Mouse (Mus musculus): Measurements from ENCODE around the gene Kti12. TPM values are rescaled to one million over a fixed set of nuclear protein-coding genes. Genes with fewer than 3 reads are reported as not detected.
A peak's percentile ranks its signal among the peaks of the same experiment; 100 is the strongest.

Kti12 gene
- polyA plus RNA-seq, 1 experiment from 2014 or later, result 70.8 TPM

GRCm38 (mm10) chr4:108834971-108835311 is 12.6 kb upstream of the Kti12 start:
- Histone ChIP-seq H3K4me1 (peaks cover 22% of the 10 kb centered on the region), H3K4me3 (peak overlapping the region; percentile 97), H3K36me3 (peaks cover 10% of the 10 kb centered on the region), H3K9me3 (replicated peaks) (no peaks in the 10 kb centered on the region), H3K27ac (peak overlapping the region; percentile 100), H3K27me3 (ENCODE audit: low read depth, poor library complexity, severe bottlenecking) (no peaks in the 10 kb centered on the region)
- DNase-seq (ENCODE audit: low spot score), result peak; percentile 41
- under 1% methylated on average over 15 of the region's 15 CpGs for WGBS

GRCm38 (mm10) chr4:108835496-108835895 is 12.1 kb upstream of the Kti12 start:
- WGBS, result 63% methylated on average over 3 of the region's 3 CpGs
- H3K27ac ChIP-seq, result peak overlapping the region; percentile 100
- H3K4me1 ChIP-seq, result peaks cover 22% of the 10 kb centered on the region
- H3K4me3 ChIP-seq, result peak overlapping the region; percentile 97
- peaks cover 10% of the 10 kb centered on the region for H3K36me3 ChIP-seq
- no peaks in the 10 kb centered on the region for H3K27me3 ChIP-seq (ENCODE audit: low read depth, poor library complexity, severe bottlenecking)
- H3K9me3 ChIP-seq (replicated peaks), result no peaks in the 10 kb centered on the region
- no peak for DNase-seq (ENCODE audit: low spot score)

- Histone ChIP-seq H3K36me3 (peaks cover 22% of the 10 kb centered on the region), H3K4me1 (peaks cover 13% of the 10 kb centered on the region; the same call in 1 of the 2 replicates), H3K27ac (no peak overlapping the region), H3K4me3 (no peak overlapping the region), H3K9me3 (replicated peaks) (no peaks in the 10 kb centered on the region), H3K27me3 (ENCODE audit: low read depth, poor library complexity, severe bottlenecking) (no peaks in the 10 kb centered on the region)
- 93% methylated on average over 4 of the region's 4 CpGs for WGBS
- DNase-seq (ENCODE audit: low spot score), result no peak
Observed at GRCm38 (mm10) chr4:108838031-108838430, 9.6 kb upstream of the Kti12 start.

GRCm38 (mm10) chr4:108841920-108842578 is 5.5 kb upstream of the Kti12 start:
- Histone ChIP-seq H3K36me3 (peaks cover 22% of the 10 kb centered on the region), H3K9me3 (replicated peaks) (no peaks in the 10 kb centered on the region), H3K4me3 (no peak overlapping the region), H3K4me1 (no peaks in the 10 kb centered on the region), H3K27ac (no peak overlapping the region), H3K27me3 (ENCODE audit: low read depth, poor library complexity, severe bottlenecking) (no peaks in the 10 kb centered on the region)
- DNase-seq (ENCODE audit: low spot score), result no peak
- WGBS, result 91% methylated on average over 7 of the region's 7 CpGs

GRCm38 (mm10) chr4:108843336-108843735 is 4.2 kb upstream of the Kti12 start:
- Histone ChIP-seq H3K4me3 (no peak overlapping the region), H3K27ac (no peak overlapping the region), H3K4me1 (peaks cover 3% of the 10 kb centered on the region), H3K27me3 (ENCODE audit: low read depth, poor library complexity, severe bottlenecking) (no peaks in the 10 kb centered on the region), H3K36me3 (peaks cover 22% of the 10 kb centered on the region), H3K9me3 (replicated peaks) (no peaks in the 10 kb centered on the region)
- no peak for DNase-seq (ENCODE audit: low spot score)

GRCm38 (mm10) chr4:108845824-108846569 is 1.6 kb upstream of the Kti12 start:
- 87% methylated on average over 5 of the region's 5 CpGs for WGBS
- peaks cover 15% of the 10 kb centered on the region for H3K4me1 ChIP-seq

GRCm38 (mm10) chr4:108848505-108848848 is 892 bp downstream of the Kti12 start, which contains the start of gene A730015C16Rik:
A730015C16Rik (minus strand) TSS chr4:108848619.
- H3K36me3 ChIP-seq, result peaks cover 33% of the 10 kb centered on the region
- H3K4me1 ChIP-seq, result peaks cover 15% of the 10 kb centered on the region
- DNase-seq (ENCODE audit: low spot score), result peak; percentile 43
- 9% methylated on average over 20 of the region's 20 CpGs for WGBS
- no peaks in the 10 kb centered on the region for H3K9me3 ChIP-seq (replicated peaks)
- peak within 1 kb of the TSS; percentile 90 for H3K27ac ChIP-seq
- no peaks in the 10 kb centered on the region for H3K27me3 ChIP-seq (ENCODE audit: low read depth, poor library complexity, severe bottlenecking)
- peak within 1 kb of the TSS; percentile 97 for H3K4me3 ChIP-seq

More at GRCm38 (mm10) chr4:108845824-108846569, 1.6 kb upstream of the Kti12 start:
- H3K9me3 ChIP-seq (replicated peaks), result no peaks in the 10 kb centered on the region
- no peak overlapping the region for H3K4me3 ChIP-seq
- peaks cover 32% of the 10 kb centered on the region for H3K36me3 ChIP-seq
- no peak overlapping the region for H3K27ac ChIP-seq
- H3K27me3 ChIP-seq (ENCODE audit: low read depth, poor library complexity, severe bottlenecking), result no peaks in the 10 kb centered on the region
- DNase-seq (ENCODE audit: low spot score), result no peak

- no peaks in the 10 kb centered on the region for H3K4me1 ChIP-seq
- H3K27ac ChIP-seq, result no peak overlapping the region
- no peaks in the 10 kb centered on the region for H3K27me3 ChIP-seq (ENCODE audit: low read depth, poor library complexity, severe bottlenecking)
- DNase-seq (ENCODE audit: low spot score), result no peak
- 88% methylated on average over 7 of the region's 7 CpGs for WGBS
- H3K36me3 ChIP-seq, result peaks cover 26% of the 10 kb centered on the region
- H3K4me3 ChIP-seq, result no peak overlapping the region
- no peaks in the 10 kb centered on the region for H3K9me3 ChIP-seq (replicated peaks)
Observed at GRCm38 (mm10) chr4:108866806-108867205, 19.2 kb downstream of the Kti12 start.

GRCm38 (mm10) chr4:108869730-108870374 is 22.3 kb downstream of the Kti12 start:
- no peak overlapping the region for H3K4me3 ChIP-seq
- no peak overlapping the region for H3K27ac ChIP-seq
- H3K36me3 ChIP-seq, result 0 out of 2 replicates have a peak, but pooled peaks cover 1% of the 10 kb centered on the region
- no peaks in the 10 kb centered on the region for H3K4me1 ChIP-seq
- peak; percentile 74 for DNase-seq (ENCODE audit: low spot score)
- no peaks in the 10 kb centered on the region for H3K27me3 ChIP-seq (ENCODE audit: low read depth, poor library complexity, severe bottlenecking)
- H3K9me3 ChIP-seq (replicated peaks), result no peaks in the 10 kb centered on the region
- 38% methylated on average over 10 of the region's 10 CpGs for WGBS

- 76% methylated on average over 5 of the region's 5 CpGs for WGBS
- peaks cover 15% of the 10 kb centered on the region; the same call in 1 of the 2 replicates for H3K27me3 ChIP-seq (ENCODE audit: low read depth, poor library complexity, severe bottlenecking)
- no peak overlapping the region for H3K27ac ChIP-seq
- H3K4me3 ChIP-seq, result no peak overlapping the region
- 0 out of 2 replicates have a peak, but pooled peaks cover 2% of the 10 kb centered on the region for H3K4me1 ChIP-seq
- H3K9me3 ChIP-seq (replicated peaks), result no peaks in the 10 kb centered on the region
- DNase-seq (ENCODE audit: low spot score), result no peak
- no peaks in the 10 kb centered on the region for H3K36me3 ChIP-seq
Observed at GRCm38 (mm10) chr4:108873746-108874145, 26.2 kb downstream of the Kti12 start.

GRCm38 (mm10) chr4:108877901-108878300 is 30.3 kb downstream of the Kti12 start:
- H3K4me1 ChIP-seq, result peaks cover 14% of the 10 kb centered on the region
- 81% methylated on average over 6 of the region's 6 CpGs for WGBS
- no peaks in the 10 kb centered on the region for H3K9me3 ChIP-seq (replicated peaks)
- no peak overlapping the region for H3K4me3 ChIP-seq
- H3K36me3 ChIP-seq, result no peaks in the 10 kb centered on the region
- no peak overlapping the region for H3K27ac ChIP-seq
- no peak for DNase-seq (ENCODE audit: low spot score)
- peaks cover 28% of the 10 kb centered on the region for H3K27me3 ChIP-seq (ENCODE audit: low read depth, poor library complexity, severe bottlenecking)

- no peaks in the 10 kb centered on the region for H3K9me3 ChIP-seq (replicated peaks)
- WGBS, result under 1% methylated on average over 46 of the region's 46 CpGs
- H3K27ac ChIP-seq, result peak within 1 kb of the TSS; percentile 59
- peaks cover 28% of the 10 kb centered on the region for H3K27me3 ChIP-seq (ENCODE audit: low read depth, poor library complexity, severe bottlenecking)
- H3K36me3 ChIP-seq, result no peaks in the 10 kb centered on the region
- peak; percentile 71 for DNase-seq (ENCODE audit: low spot score)
- peaks cover 20% of the 10 kb centered on the region for H3K4me1 ChIP-seq
- peak within 1 kb of the TSS; percentile 63 for H3K4me3 ChIP-seq
Observed at GRCm38 (mm10) chr4:108878963-108879822, 31.6 kb downstream of the Kti12 start, which contains the start of gene Rab3b. Rab3b (plus strand) TSS chr4:108879063.

Measured in limb, embryonic 10.5 days (tissue).